8 mouse cellular contexts compared by ENCODE assay signal in genomic region chr11:74523210-74523951, GRCm38 (mm10).
A peak's percentile ranks its signal among the peaks of the same experiment; 100 is the strongest.
DNase-seq lines count a peak whose midpoint lies in the region; ATAC-seq and TF ChIP-seq lines count a peak whose summit lies in the region.

No protein-coding gene starts in this region.

- peak overlapping the region; percentile 60; the same call in 1 of the 2 replicates for H3K9ac ChIP-seq in hindbrain, embryonic 11.5 days (ENCODE audit: low read depth, low read length)
- H3K9ac ChIP-seq in liver, embryonic 11.5 days (ENCODE audit: low read depth, low read length), result no peak overlapping the region

- TF ChIP-seq POLR2A in testis, adult 2 months (IDR thresholded peaks at IDR 0.05; ENCODE audit: control insufficient read depth, low read depth, low read length), result no peak
- TF ChIP-seq POLR2A in small intestine, adult 2 months (IDR thresholded peaks at IDR 0.05; ENCODE audit: low read depth, low read length), result no peak

- peak overlapping the region; percentile 97 for H3K4me2 ChIP-seq in hindbrain, embryonic 11.5 days (replicated peaks; ENCODE audit: low read depth, low read length)
- peak overlapping the region; percentile 92 for H3K4me2 ChIP-seq in liver, embryonic 11.5 days

- DNase-seq in testis, postnatal 10 days (ENCODE audit: low spot score), result no peak
- DNase-seq in hindbrain, embryonic 11.5 days (ENCODE audit: low spot score), result no peak
- DNase-seq in liver, embryonic 11.5 days (ENCODE audit: low spot score), result no peak
- DNase-seq in urinary bladder, postnatal 36 days (ENCODE audit: low spot score in 2 of 2), result no peak
- no peak for DNase-seq in left cerebral cortex, postnatal 14 days (ENCODE audit: low spot score in 2 of 2)
- DNase-seq in thymus, postnatal 25 days, result no peak

- WGBS in hindbrain, embryonic 11.5 days, result 1% methylated on average over 30 of the region's 30 CpGs
- WGBS in liver, embryonic 11.5 days, result 5% methylated on average over 30 of the region's 30 CpGs
- WGBS in small intestine, adult 2 months, result 24% methylated on average over 30 of the region's 30 CpGs

- H3K9me3 ChIP-seq in hindbrain, embryonic 11.5 days (ENCODE audit: control insufficient read depth, low read length), result no peaks in the 10 kb centered on the region
- H3K9me3 ChIP-seq in liver, embryonic 11.5 days (ENCODE audit: control insufficient read depth, low read length), result no peaks in the 10 kb centered on the region

- H3K27ac ChIP-seq in testis, adult 2 months (ENCODE audit: control insufficient read depth, insufficient read depth, low read depth, low read length), result no peak overlapping the region
- peak overlapping the region; percentile 58; the same call in 1 of the 2 replicates for H3K27ac ChIP-seq in hindbrain, embryonic 11.5 days (ENCODE audit: low read depth, low read length)
- no peak overlapping the region for H3K27ac ChIP-seq in liver, embryonic 11.5 days (ENCODE audit: low read depth, low read length)
- H3K27ac ChIP-seq in small intestine, adult 2 months (ENCODE audit: insufficient read depth, low read depth, low read length), result peak overlapping the region; percentile 50; the same call in 1 of the 2 replicates

- ATAC-seq in hindbrain, embryonic 11.5 days (ENCODE audit: low FRiP score), result peak; percentile 26; the same call in 1 of the 2 replicates
- ATAC-seq in liver, embryonic 11.5 days (replicated peaks; ENCODE audit: low FRiP score), result no peak

- H3K27me3 ChIP-seq in testis, adult 2 months (ENCODE audit: control insufficient read depth, insufficient read depth, low read length), result no peaks in the 10 kb centered on the region
- H3K27me3 ChIP-seq in hindbrain, embryonic 11.5 days (ENCODE audit: control insufficient read depth, insufficient read depth, low read length), result peaks cover 30% of the 10 kb centered on the region
- H3K27me3 ChIP-seq in liver, embryonic 11.5 days (replicated peaks; ENCODE audit: control insufficient read depth, insufficient read depth, low read length), result peaks cover 51% of the 10 kb centered on the region
- H3K27me3 ChIP-seq in small intestine, adult 2 months (ENCODE audit: control insufficient read depth, insufficient read depth, low read length), result no peaks in the 10 kb centered on the region

- no peaks in the 10 kb centered on the region for H3K36me3 ChIP-seq in testis, adult 2 months (ENCODE audit: control insufficient read depth, insufficient read depth, low read length)
- no peaks in the 10 kb centered on the region for H3K36me3 ChIP-seq in hindbrain, embryonic 11.5 days (ENCODE audit: control insufficient read depth, insufficient read depth, low read length)
- H3K36me3 ChIP-seq in liver, embryonic 11.5 days (ENCODE audit: control insufficient read depth, insufficient read depth, low read length), result no peaks in the 10 kb centered on the region
- H3K36me3 ChIP-seq in small intestine, adult 2 months (ENCODE audit: control insufficient read depth, insufficient read depth, low read length), result no peaks in the 10 kb centered on the region

- no peak for TF ChIP-seq CTCF in testis, adult 2 months (IDR thresholded peaks at IDR 0.05; ENCODE audit: control insufficient read depth, insufficient read depth, insufficient replicate concordance, low read depth, low read length)
- no peak for TF ChIP-seq CTCF in small intestine, adult 2 months (IDR thresholded peaks at IDR 0.05; ENCODE audit: extremely low read depth, insufficient read length, insufficient replicate concordance, low read depth, low read length)

- H3K4me1 ChIP-seq in testis, adult 2 months (ENCODE audit: control insufficient read depth, insufficient read depth, low read length), result peaks cover 8% of the 10 kb centered on the region
- H3K4me1 ChIP-seq in hindbrain, embryonic 11.5 days (replicated peaks; ENCODE audit: control insufficient read depth, insufficient read depth, low read length), result peaks cover 4% of the 10 kb centered on the region; the same call in 1 of the 2 replicates
- peaks cover 19% of the 10 kb centered on the region for H3K4me1 ChIP-seq in liver, embryonic 11.5 days (replicated peaks; ENCODE audit: control insufficient read depth, insufficient read depth, low read length)
- peaks cover 16% of the 10 kb centered on the region for H3K4me1 ChIP-seq in small intestine, adult 2 months (ENCODE audit: control insufficient read depth, insufficient read depth, insufficient read length, low read length)

- H3K4me3 ChIP-seq in testis, adult 2 months (ENCODE audit: control insufficient read depth, low read depth, low read length), result peak overlapping the region; percentile 60; the same call in 1 of the 2 replicates
- H3K4me3 ChIP-seq in hindbrain, embryonic 11.5 days (ENCODE audit: low read depth, low read length), result peak overlapping the region; percentile 64
- H3K4me3 ChIP-seq in liver, embryonic 11.5 days (ENCODE audit: low read depth, low read length), result peak overlapping the region; percentile 71
- peak overlapping the region; percentile 82 for H3K4me3 ChIP-seq in small intestine, adult 2 months (ENCODE audit: low read depth, low read length)

- intact Hi-C loops in left cerebral cortex, postnatal 14 days (cut with DNase I), result no loop called here

Comparison
In these comparisons a context has a peak if more than half of its experiments do, and no peak if none do; other contexts are left out.
1. H3K27ac ChIP-seq: peak in hindbrain, embryonic 11.5 days (single experiment) and small intestine, adult 2 months (single experiment); none in testis, adult 2 months (single experiment) and liver, embryonic 11.5 days (single experiment).
2. Peak in every context shown above with its lines, with median percentiles within 50 percentile points of each other: H3K4me3 ChIP-seq.